Mouse (Mus musculus) intestine, postnatal 0 days (tissue): ENCODE data around the gene Avpr2. TPM values are rescaled to one million over a fixed set of nuclear protein-coding genes. Genes with fewer than 3 reads are reported as not detected.

Experiments used
- ATAC-seq: fragments of 200-750 bp; cut with Nextera tagmentation; 2 replicates; pipeline ENCODE4 v1.8.0; 2017; ENCODE audit warnings: mild to moderate bottlenecking, moderate TSS enrichment, moderate library complexity
- H3K27ac ChIP-seq: fragments of 300-500 bp; sonication (generic); 2 replicates; pipeline ENCODE4 v1.5.1; 2014; ENCODE audit warnings: mild to moderate bottlenecking, low read depth, low read length, moderate library complexity
- H3K27me3 ChIP-seq: fragments of 300-500 bp; sonication (generic); replicated peaks from 2 replicates; pipeline ENCODE4 v1.6.1; 2014; ENCODE audit warnings: low read length, mixed read lengths; ENCODE audit not compliant: control insufficient read depth, insufficient read depth
- H3K36me3 ChIP-seq: fragments of 300-500 bp; sonication (generic); 2 replicates; pipeline ENCODE4 v1.6.1; 2014; ENCODE audit warnings: mild to moderate bottlenecking, moderate library complexity; ENCODE audit not compliant: control insufficient read depth, insufficient read depth
- H3K4me1 ChIP-seq: fragments of 300-500 bp; sonication (generic); replicated peaks from 2 replicates; pipeline ENCODE4 v1.6.1; 2014; ENCODE audit warnings: antibody characterized with exemption, low read length, mixed read lengths; ENCODE audit not compliant: control insufficient read depth, insufficient read depth
- H3K4me2 ChIP-seq: fragments of 300-500 bp; sonication (generic); replicated peaks from 2 replicates; pipeline ENCODE4 v1.6.1; 2014; ENCODE audit warnings: low read depth, mild to moderate bottlenecking, moderate library complexity
- H3K4me3 ChIP-seq: fragments of 300-500 bp; sonication (generic); 2 replicates; pipeline ENCODE4 v1.5.1; 2014; ENCODE audit warnings: low read depth, low read length
- H3K9ac ChIP-seq: fragments of 300-500 bp; sonication (generic); 2 replicates; pipeline ENCODE4 v1.6.1; 2014; ENCODE audit warnings: mild to moderate bottlenecking, low read depth, low read length
- H3K9me3 ChIP-seq: fragments of 300-500 bp; sonication (generic); 2 replicates; pipeline ENCODE4 v1.6.1; 2016; ENCODE audit warnings: mixed run types; ENCODE audit not compliant: control insufficient read depth
- CTCF ChIP-seq: sonication (generic); IDR thresholded peaks from 2 replicates; pipeline ENCODE4 v1.5.1; 2016; ENCODE audit warnings: low read depth, mild to moderate bottlenecking, control low read depth, antibody characterized with exemption, moderate library complexity
- WGBS: fragments of 180-500 bp; shearing (Covaris S2); extraction: QIAGEN DNeasy Blood & Tissue Kit; methylation state at CpG from one replicate; pipeline ENCODE4 v1.1.7; 2014; 5-methylcytosine and 5-hydroxymethylcytosine counted together
- polyA plus RNA-seq: library from polyadenylated mRNA; unstranded; fragments of >200 nt; fragmentation: Nextera tagmentation; extraction: Ambion mirVana; gene quantifications from 2 replicates; pipeline ENCODE4 v1.2.1, GENCODE M21; 2015

Gene Avpr2
- polyA plus RNA-seq, 1 experiment from 2014 or later = not detected

DNA sequence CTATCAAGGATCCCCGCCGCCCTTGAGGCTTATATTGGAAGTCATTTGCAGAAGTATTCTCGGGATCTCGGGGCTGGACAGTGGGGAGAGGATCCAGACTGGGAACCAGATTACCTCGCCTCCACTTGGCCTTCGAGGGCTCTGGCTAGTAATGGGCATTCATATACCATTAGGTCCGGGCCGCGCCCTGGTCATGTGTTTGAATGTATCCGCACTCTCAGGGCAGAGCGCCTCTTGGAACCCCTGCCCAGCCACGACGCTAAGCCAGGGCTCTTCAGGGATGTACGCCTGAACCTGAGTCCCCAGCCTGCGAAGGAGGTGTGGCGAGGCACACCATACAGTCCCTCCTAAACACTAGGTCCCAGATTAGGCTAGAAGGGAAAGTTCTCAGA lies 10.9 kb upstream of the Avpr2 start:
- 30% methylated on average over 16 of the region's 16 CpGs for WGBS
- TF ChIP-seq CTCF = no peak
- no peaks in the 10 kb centered on the region for H3K4me1 ChIP-seq
- no peaks in the 10 kb centered on the region for H3K9me3 ChIP-seq
- H3K27ac ChIP-seq = no peak overlapping the region
- peak overlapping the region; percentile 34 for H3K4me3 ChIP-seq
- H3K27me3 ChIP-seq = 0 out of 2 replicates have a peak, but pooled peaks cover 14% of the 10 kb centered on the region
- H3K9ac ChIP-seq = no peak overlapping the region
- no peaks in the 10 kb centered on the region for H3K36me3 ChIP-seq
- H3K4me2 ChIP-seq = peak overlapping the region; percentile 65
- no peak for ATAC-seq

DNA sequence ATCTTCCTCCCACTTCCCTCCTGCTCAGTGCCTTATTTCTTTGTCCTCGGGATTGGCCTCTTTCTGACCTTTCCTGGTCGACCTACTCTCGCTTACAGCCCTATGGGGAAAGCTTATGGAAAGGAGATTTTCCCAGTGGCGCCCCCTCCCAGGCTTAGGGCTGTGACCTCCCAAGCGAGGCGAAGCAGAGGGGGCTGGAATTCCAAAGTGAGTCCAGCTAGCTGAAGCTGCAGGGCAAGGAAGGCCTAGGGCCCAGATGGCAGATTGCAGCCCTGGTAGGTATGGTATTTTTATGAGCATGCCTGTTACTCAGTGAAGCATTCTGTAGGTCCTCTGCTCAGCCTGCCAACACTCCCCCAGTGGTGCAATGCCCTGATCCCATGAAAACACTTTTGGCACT lies 10.4 kb upstream of the Avpr2 start:
- ATAC-seq = no peak
- no peak overlapping the region for H3K4me2 ChIP-seq
- 41% methylated on average over 6 of the region's 6 CpGs for WGBS
- no peak overlapping the region for H3K9ac ChIP-seq
- H3K27me3 ChIP-seq = 0 out of 2 replicates have a peak, but pooled peaks cover 13% of the 10 kb centered on the region
- no peaks in the 10 kb centered on the region for H3K36me3 ChIP-seq
- no peak overlapping the region for H3K4me3 ChIP-seq
- TF ChIP-seq CTCF = no peak
- no peak overlapping the region for H3K27ac ChIP-seq
- H3K9me3 ChIP-seq = no peaks in the 10 kb centered on the region
- H3K4me1 ChIP-seq = no peaks in the 10 kb centered on the region

DNA sequence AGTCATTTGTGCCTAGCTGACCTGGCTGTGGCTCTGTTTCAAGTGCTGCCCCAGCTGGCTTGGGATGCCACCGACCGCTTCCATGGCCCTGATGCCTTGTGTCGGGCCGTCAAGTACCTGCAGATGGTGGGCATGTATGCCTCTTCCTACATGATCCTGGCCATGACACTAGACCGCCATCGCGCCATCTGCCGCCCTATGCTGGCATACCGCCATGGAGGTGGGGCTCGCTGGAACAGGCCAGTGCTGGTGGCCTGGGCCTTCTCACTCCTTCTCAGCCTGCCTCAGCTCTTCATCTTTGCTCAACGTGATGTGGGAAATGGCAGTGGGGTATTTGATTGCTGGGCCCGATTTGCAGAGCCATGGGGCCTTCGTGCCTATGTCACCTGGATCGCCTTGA lies 931 bp downstream of the Avpr2 start:
- ATAC-seq = no peak
- Histone ChIP-seq H3K36me3 (no peaks in the 10 kb centered on the region), H3K27me3 (no peaks in the 10 kb centered on the region), H3K9ac (no peak overlapping the region), H3K4me3 (no peak overlapping the region), H3K9me3 (no peaks in the 10 kb centered on the region), H3K4me2 (no peak overlapping the region), H3K27ac (no peak overlapping the region), H3K4me1 (no peaks in the 10 kb centered on the region)
- 87% methylated on average over 14 of the region's 14 CpGs for WGBS
- no peak for TF ChIP-seq CTCF

DNA sequence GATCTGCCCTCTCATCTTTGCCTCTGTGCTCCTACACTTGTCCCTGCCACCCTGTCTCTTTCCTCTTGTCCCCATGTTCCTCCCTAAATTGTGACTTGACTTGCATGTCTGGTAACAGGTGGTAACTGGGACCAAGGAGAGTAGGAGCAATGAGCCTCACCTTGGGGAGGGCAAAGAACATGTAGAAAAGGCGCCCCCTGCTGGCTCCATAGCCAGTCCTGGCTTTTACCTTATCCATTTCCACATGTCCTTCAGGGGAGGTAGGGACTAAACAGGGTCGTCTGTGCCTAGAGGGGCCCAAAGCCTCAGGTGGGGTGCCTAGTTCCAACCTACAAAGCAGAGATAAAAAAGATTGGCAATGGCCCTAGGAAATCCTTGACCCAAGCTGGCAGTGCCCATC lies 3.8 kb downstream of the Avpr2 start, which contains the start of gene L1cam:
Gene L1cam (minus strand): TSS at position 387 of the 400 bp plus-strand sequence.
- TF ChIP-seq CTCF = peak; percentile 66
- 25% methylated on average over 2 of the region's 2 CpGs for WGBS

DNA sequence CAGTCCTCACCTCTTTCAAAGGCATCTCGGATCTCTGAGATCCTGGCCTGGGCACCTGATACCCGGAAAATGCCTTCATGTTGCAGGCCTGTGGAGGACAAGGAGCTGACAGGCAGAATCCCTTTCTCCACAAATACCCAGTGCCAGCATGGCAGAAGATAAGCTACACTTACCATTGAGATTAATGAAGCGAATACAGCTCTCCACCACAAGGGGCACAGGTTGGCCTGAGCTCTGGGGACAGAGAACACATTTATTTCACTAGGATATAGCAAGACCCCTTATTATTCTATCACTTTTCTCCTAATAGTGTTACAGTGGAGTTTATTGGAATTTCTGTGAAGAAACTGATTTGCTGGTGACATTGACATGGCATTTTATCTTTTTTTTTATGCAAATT lies 6.1 kb downstream of the Avpr2 start:
- H3K9me3 ChIP-seq = no peaks in the 10 kb centered on the region
- whole genome bisulfite sequencing = 80% methylated on average over 3 of the region's 3 CpGs
- no peak overlapping the region for H3K27ac ChIP-seq
- no peaks in the 10 kb centered on the region for H3K36me3 ChIP-seq
- no peak overlapping the region for H3K4me2 ChIP-seq
- no peak overlapping the region for H3K9ac ChIP-seq
- H3K27me3 ChIP-seq = no peaks in the 10 kb centered on the region
- ATAC-seq = no peak
- H3K4me1 ChIP-seq = no peaks in the 10 kb centered on the region
- peak; percentile 49 for TF ChIP-seq CTCF
- no peak overlapping the region for H3K4me3 ChIP-seq

More for the DNA sequence above, 3.8 kb downstream of the Avpr2 start, which contains the start of gene L1cam:
- Histone ChIP-seq H3K36me3 (no peaks in the 10 kb centered on the region), H3K4me3 (no peak within 1 kb of the TSS), H3K4me1 (no peaks in the 10 kb centered on the region), H3K4me2 (no peak within 1 kb of the TSS), H3K27me3 (no peaks in the 10 kb centered on the region), H3K27ac (no peak within 1 kb of the TSS), H3K9ac (no peak within 1 kb of the TSS), H3K9me3 (no peaks in the 10 kb centered on the region)
- ATAC-seq = no peak

DNA sequence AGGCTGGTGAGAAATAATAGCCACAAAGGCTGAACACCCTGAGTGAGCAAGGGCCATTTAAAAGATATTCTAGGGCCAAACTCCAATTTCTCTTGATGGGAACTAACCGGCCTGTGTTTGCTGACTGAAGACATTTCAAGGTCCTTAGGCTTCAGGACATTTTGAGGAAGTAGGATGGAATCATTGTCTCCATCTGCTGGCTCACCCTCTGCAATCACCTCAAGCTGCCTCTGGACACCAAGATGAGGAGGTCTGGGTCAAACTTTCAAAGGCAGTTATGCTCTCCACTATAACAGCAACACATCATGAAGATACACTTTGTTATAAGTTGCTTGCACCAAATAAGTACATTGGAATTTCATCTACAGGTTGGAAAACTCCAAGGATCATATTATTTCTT lies 18.1 kb downstream of the Avpr2 start:
- ATAC-seq = no peak
- H3K27me3 ChIP-seq = no peaks in the 10 kb centered on the region
- no peaks in the 10 kb centered on the region for H3K36me3 ChIP-seq
- no peak overlapping the region for H3K4me2 ChIP-seq
- H3K9me3 ChIP-seq = no peaks in the 10 kb centered on the region
- 48% methylated on average over 1 of the region's 1 CpGs for WGBS
- no peaks in the 10 kb centered on the region for H3K4me1 ChIP-seq
- no peak overlapping the region for H3K4me3 ChIP-seq
- H3K9ac ChIP-seq = no peak overlapping the region
- TF ChIP-seq CTCF = no peak
- H3K27ac ChIP-seq = no peak overlapping the region

DNA sequence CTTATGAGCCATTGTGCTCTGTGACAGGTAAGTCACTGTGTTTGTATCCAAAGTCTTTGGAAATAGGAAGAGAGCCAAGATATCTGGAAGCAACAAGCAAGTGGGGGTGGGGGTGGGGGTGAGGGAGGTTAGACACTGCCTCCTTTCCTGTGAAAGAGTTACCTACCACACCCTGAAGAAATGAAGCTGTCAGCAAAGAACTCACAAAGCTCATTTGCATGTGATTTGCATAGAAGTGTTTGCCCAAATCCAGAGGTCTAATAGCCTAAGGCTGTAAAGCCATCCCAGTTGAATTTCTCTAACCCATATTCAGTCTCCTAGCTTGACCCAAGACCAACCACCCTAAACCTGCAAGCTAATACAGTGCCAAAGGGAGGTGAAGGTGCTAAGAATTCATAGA lies 18.5 kb downstream of the Avpr2 start:
- TF ChIP-seq CTCF = no peak
- no peak overlapping the region for H3K9ac ChIP-seq
- no peaks in the 10 kb centered on the region for H3K27me3 ChIP-seq
- no peaks in the 10 kb centered on the region for H3K9me3 ChIP-seq
- H3K27ac ChIP-seq = no peak overlapping the region
- H3K36me3 ChIP-seq = no peaks in the 10 kb centered on the region
- H3K4me1 ChIP-seq = no peaks in the 10 kb centered on the region
- H3K4me3 ChIP-seq = no peak overlapping the region
- no peak overlapping the region; the same call in 1 of the 2 replicates for H3K4me2 ChIP-seq
- no peak for ATAC-seq
